Mouse (Mus musculus) kidney, embryonic 15.5 days (tissue): Measurements from ENCODE around the gene Slc34a3. TPM values are rescaled to one million over a fixed set of nuclear protein-coding genes. Genes with fewer than 3 reads are reported as not detected.

ENCODE experiments used
- ATAC-seq: fragments of 200-750 bp; cut with Nextera tagmentation; replicated peaks from 2 replicates; pipeline ENCODE4 v1.8.0; 2017; ENCODE audit warnings: moderate TSS enrichment; ENCODE audit not compliant: low FRiP score
- H3K27ac ChIP-seq: fragments of 300-500 bp; sonication (generic); 2 replicates; pipeline ENCODE4 v1.5.1; 2015; ENCODE audit warnings: mild to moderate bottlenecking, inconsistent platforms
- H3K27me3 ChIP-seq: fragments of 300-500 bp; sonication (generic); 2 replicates; pipeline ENCODE4 v1.6.1; 2015; ENCODE audit warnings: inconsistent platforms
- H3K36me3 ChIP-seq: fragments of 300-500 bp; sonication (generic); 2 replicates; pipeline ENCODE4 v1.6.1; 2015; ENCODE audit warnings: inconsistent platforms
- H3K4me1 ChIP-seq: fragments of 300-500 bp; sonication (generic); 2 replicates; pipeline ENCODE4 v1.6.1; 2015; ENCODE audit warnings: inconsistent platforms
- H3K4me2 ChIP-seq: fragments of 300-500 bp; sonication (generic); 2 replicates; pipeline ENCODE4 v1.6.1; 2015; ENCODE audit warnings: moderate library complexity, mild to moderate bottlenecking, inconsistent platforms
- H3K4me3 ChIP-seq: fragments of 300-500 bp; sonication (generic); replicated peaks from 2 replicates; pipeline ENCODE4 v1.5.1; 2015; ENCODE audit warnings: mild to moderate bottlenecking, inconsistent platforms
- H3K9ac ChIP-seq: fragments of 300-500 bp; sonication (generic); 2 replicates; pipeline ENCODE4 v1.6.1; 2015; ENCODE audit warnings: mild to moderate bottlenecking, inconsistent platforms
- H3K9me3 ChIP-seq: fragments of 300-500 bp; sonication (generic); replicated peaks from 2 replicates; pipeline ENCODE4 v1.6.1; 2016; ENCODE audit warnings: inconsistent platforms
- WGBS: fragments of 180-500 bp; shearing (Covaris S2); methylation state at CpG from one replicate; pipeline ENCODE4 v1.1.7; 2015; ENCODE audit warnings: mixed read lengths; 5-methylcytosine and 5-hydroxymethylcytosine counted together
- polyA plus RNA-seq: library from polyadenylated mRNA; unstranded; fragments of >200 nt; fragmentation: Nextera tagmentation; extraction: Ambion mirVana; gene quantifications from 2 replicates; pipeline ENCODE4 v1.2.1, GENCODE M21; 2015

Gene Slc34a3
- polyA plus RNA-seq, 1 experiment from 2014 or later = 0.78 TPM

GRCm38 (mm10) chr2:25218445-25218844 lies 15.7 kb downstream of the Slc34a3 start, which contains the start of gene Fam166a:
Gene Fam166a, plus strand, starts transcription at chr2:25218745.
- ATAC-seq = no peak
- Histone ChIP-seq H3K27ac (no peak within 1 kb of the TSS), H3K9ac (no peak within 1 kb of the TSS), H3K36me3 (peaks cover 13% of the 10 kb centered on the region), H3K4me1 (peaks cover 6% of the 10 kb centered on the region), H3K4me2 (no peak within 1 kb of the TSS), H3K27me3 (no peaks in the 10 kb centered on the region), H3K9me3 (no peaks in the 10 kb centered on the region), H3K4me3 (no peak within 1 kb of the TSS)

GRCm38 (mm10) chr2:25217666-25218065 lies 16.5 kb downstream of the Slc34a3 start:
- H3K4me3 ChIP-seq = no peak overlapping the region
- peaks cover 13% of the 10 kb centered on the region for H3K36me3 ChIP-seq
- no peak overlapping the region for H3K27ac ChIP-seq
- no peak for ATAC-seq
- H3K4me2 ChIP-seq = no peak overlapping the region
- H3K9me3 ChIP-seq = no peaks in the 10 kb centered on the region
- WGBS = 58% methylated on average over 2 of the region's 2 CpGs
- no peaks in the 10 kb centered on the region for H3K4me1 ChIP-seq
- no peak overlapping the region for H3K9ac ChIP-seq
- H3K27me3 ChIP-seq = no peaks in the 10 kb centered on the region

GRCm38 (mm10) chr2:25214444-25214843 lies 19.7 kb downstream of the Slc34a3 start, which contains the start of gene Stpg3:
Gene Stpg3, minus strand, starts transcription at chr2:25214637.
- Histone ChIP-seq H3K4me2 (no peak within 1 kb of the TSS), H3K4me3 (no peak within 1 kb of the TSS), H3K27ac (0 out of 2 replicates have a peak within 1 kb of the TSS, but pooled peaks have one; percentile 20), H3K4me1 (peaks cover 18% of the 10 kb centered on the region), H3K36me3 (no peaks in the 10 kb centered on the region), H3K9ac (no peak within 1 kb of the TSS), H3K27me3 (no peaks in the 10 kb centered on the region), H3K9me3 (no peaks in the 10 kb centered on the region)
- no peak for ATAC-seq
- WGBS = 58% methylated on average over 3 of the region's 3 CpGs

GRCm38 (mm10) chr2:25213266-25213865 lies 20.8 kb downstream of the Slc34a3 start:
- ATAC-seq = no peak
- no peaks in the 10 kb centered on the region for H3K27me3 ChIP-seq
- peaks cover 25% of the 10 kb centered on the region for H3K4me1 ChIP-seq
- 0 out of 2 replicates have a peak, but pooled peaks cover 9% of the 10 kb centered on the region for H3K36me3 ChIP-seq
- no peak overlapping the region for H3K4me2 ChIP-seq
- H3K9me3 ChIP-seq = no peaks in the 10 kb centered on the region
- no peak overlapping the region for H3K27ac ChIP-seq
- no peak overlapping the region for H3K9ac ChIP-seq
- WGBS = 74% methylated on average over 23 of the region's 23 CpGs
- no peak overlapping the region for H3K4me3 ChIP-seq

- Histone ChIP-seq H3K9me3 (no peaks in the 10 kb centered on the region), H3K27me3 (no peaks in the 10 kb centered on the region), H3K4me3 (peak within 1 kb of the TSS; percentile 96), H3K9ac (peak within 1 kb of the TSS; percentile 83), H3K4me1 (peaks cover 25% of the 10 kb centered on the region), H3K4me2 (peak within 1 kb of the TSS; percentile 68), H3K27ac (peak within 1 kb of the TSS; percentile 95), H3K36me3 (peaks cover 31% of the 10 kb centered on the region)
- peak; percentile 92 for ATAC-seq
- WGBS = under 1% methylated on average over 44 of the region's 44 CpGs
Observed at GRCm38 (mm10) chr2:25211121-25211670, 23.0 kb downstream of the Slc34a3 start, which contains the start of gene Nelfb. Gene Nelfb, minus strand, starts transcription at chr2:25211489.

GRCm38 (mm10) chr2:25210686-25211085 lies 23.5 kb downstream of the Slc34a3 start:
- WGBS = under 1% methylated on average over 24 of the region's 24 CpGs
- Histone ChIP-seq H3K4me1 (peaks cover 25% of the 10 kb centered on the region), H3K4me3 (peak overlapping the region; percentile 96), H3K9ac (peak overlapping the region; percentile 83), H3K36me3 (peaks cover 36% of the 10 kb centered on the region), H3K27ac (peak overlapping the region; percentile 95), H3K4me2 (peak overlapping the region; percentile 68), H3K27me3 (no peaks in the 10 kb centered on the region), H3K9me3 (no peaks in the 10 kb centered on the region)
- peak; percentile 48 for ATAC-seq

GRCm38 (mm10) chr2:25207593-25207992 lies 26.6 kb downstream of the Slc34a3 start:
- H3K36me3 ChIP-seq = peaks cover 67% of the 10 kb centered on the region

GRCm38 (mm10) chr2:25203631-25204214 lies 30.4 kb downstream of the Slc34a3 start:
- H3K27ac ChIP-seq = no peak overlapping the region
- H3K36me3 ChIP-seq = peaks cover 100% of the 10 kb centered on the region
- no peak; the same call in 1 of the 2 replicates for ATAC-seq
- H3K4me3 ChIP-seq = no peak overlapping the region
- 0 out of 2 replicates have a peak, but pooled peaks cover under 1% of the 10 kb centered on the region for H3K4me1 ChIP-seq
- no peak overlapping the region for H3K9ac ChIP-seq
- no peak overlapping the region for H3K4me2 ChIP-seq
- no peaks in the 10 kb centered on the region for H3K27me3 ChIP-seq
- H3K9me3 ChIP-seq = no peaks in the 10 kb centered on the region
- WGBS = 67% methylated on average over 4 of the region's 4 CpGs

More at GRCm38 (mm10) chr2:25207593-25207992, 26.6 kb downstream of the Slc34a3 start:
- H3K9ac ChIP-seq = no peak overlapping the region
- no peak overlapping the region for H3K4me2 ChIP-seq
- H3K4me1 ChIP-seq = peaks cover 25% of the 10 kb centered on the region
- no peaks in the 10 kb centered on the region for H3K9me3 ChIP-seq
- 100% methylated on average over 1 of the region's 1 CpGs for WGBS
- no peak overlapping the region for H3K27ac ChIP-seq
- no peaks in the 10 kb centered on the region for H3K27me3 ChIP-seq
- H3K4me3 ChIP-seq = no peak overlapping the region
- ATAC-seq = no peak

- WGBS = 95% methylated on average over 2 of the region's 2 CpGs
- peaks cover 2% of the 10 kb centered on the region; the same call in 1 of the 2 replicates for H3K27me3 ChIP-seq
- H3K36me3 ChIP-seq = peaks cover 74% of the 10 kb centered on the region
Observed at GRCm38 (mm10) chr2:25200631-25201030, 33.5 kb downstream of the Slc34a3 start.

GRCm38 (mm10) chr2:25197946-25198345 lies 36.2 kb downstream of the Slc34a3 start:
- H3K9me3 ChIP-seq = no peaks in the 10 kb centered on the region
- peaks cover 45% of the 10 kb centered on the region for H3K4me1 ChIP-seq
- no peak for ATAC-seq
- no peak overlapping the region for H3K4me3 ChIP-seq
- peak overlapping the region; percentile 93 for H3K27ac ChIP-seq
- H3K27me3 ChIP-seq = peaks cover 13% of the 10 kb centered on the region
- H3K36me3 ChIP-seq = peaks cover 47% of the 10 kb centered on the region
- H3K9ac ChIP-seq = no peak overlapping the region
- H3K4me2 ChIP-seq = no peak overlapping the region

More at GRCm38 (mm10) chr2:25200631-25201030, 33.5 kb downstream of the Slc34a3 start:
- peaks cover 19% of the 10 kb centered on the region for H3K4me1 ChIP-seq
- ATAC-seq = no peak
- no peaks in the 10 kb centered on the region for H3K9me3 ChIP-seq
- H3K4me2 ChIP-seq = no peak overlapping the region
- H3K4me3 ChIP-seq = no peak overlapping the region
- no peak overlapping the region for H3K9ac ChIP-seq
- H3K27ac ChIP-seq = no peak overlapping the region

- 33% methylated on average over 2 of the region's 2 CpGs for WGBS
Observed at GRCm38 (mm10) chr2:25197191-25197590, 37.0 kb downstream of the Slc34a3 start.

More at GRCm38 (mm10) chr2:25197191-25197590, 37.0 kb downstream of the Slc34a3 start:
- H3K27me3 ChIP-seq = peaks cover 13% of the 10 kb centered on the region
- H3K4me2 ChIP-seq = peak overlapping the region; percentile 68
- H3K36me3 ChIP-seq = peaks cover 40% of the 10 kb centered on the region
- no peak for ATAC-seq
- H3K27ac ChIP-seq = peak overlapping the region; percentile 93
- peaks cover 46% of the 10 kb centered on the region for H3K4me1 ChIP-seq
- no peaks in the 10 kb centered on the region for H3K9me3 ChIP-seq
- peak overlapping the region; percentile 44 for H3K4me3 ChIP-seq
- H3K9ac ChIP-seq = no peak overlapping the region
